Mouse (Mus musculus): ENCODE results near the gene Susd2.

Susd2 gene

DNA sequence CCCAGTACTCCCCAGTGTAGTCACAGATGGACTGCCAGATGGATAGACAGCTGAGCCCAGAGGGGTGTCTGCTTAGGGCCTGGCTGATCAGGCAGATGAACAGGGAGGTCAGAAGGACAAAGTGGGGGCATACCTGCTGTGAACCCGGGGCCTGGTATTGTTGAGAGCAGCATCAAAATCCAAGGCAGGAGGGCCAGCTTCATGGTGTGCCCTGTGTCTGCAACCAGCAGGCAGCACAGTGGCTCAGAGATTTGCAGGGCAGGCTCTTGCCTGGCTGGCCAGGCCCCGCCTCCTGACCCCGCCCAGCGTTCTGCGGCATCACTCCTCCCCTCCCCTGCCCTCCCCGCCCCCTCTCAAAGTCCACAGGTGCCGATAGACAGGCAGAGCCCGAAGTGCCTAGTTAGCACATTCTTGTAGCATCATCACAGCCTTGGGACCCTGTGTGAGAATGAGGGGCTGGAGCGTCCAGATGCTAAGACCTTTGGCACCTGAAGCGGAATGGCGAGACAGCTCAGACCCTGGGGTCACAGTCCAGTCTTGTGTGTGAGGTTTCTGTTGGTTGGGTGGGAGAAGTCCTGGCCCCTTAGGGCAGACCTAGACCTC lies at the start of gene Susd2:
Gene Susd2, minus strand, starts transcription at position 268 of the 603 bp plus-strand sequence.
- peak; percentile 38 to 49 for DNase-seq (ENCODE audit: low spot score in 2 of 2)

DNA sequence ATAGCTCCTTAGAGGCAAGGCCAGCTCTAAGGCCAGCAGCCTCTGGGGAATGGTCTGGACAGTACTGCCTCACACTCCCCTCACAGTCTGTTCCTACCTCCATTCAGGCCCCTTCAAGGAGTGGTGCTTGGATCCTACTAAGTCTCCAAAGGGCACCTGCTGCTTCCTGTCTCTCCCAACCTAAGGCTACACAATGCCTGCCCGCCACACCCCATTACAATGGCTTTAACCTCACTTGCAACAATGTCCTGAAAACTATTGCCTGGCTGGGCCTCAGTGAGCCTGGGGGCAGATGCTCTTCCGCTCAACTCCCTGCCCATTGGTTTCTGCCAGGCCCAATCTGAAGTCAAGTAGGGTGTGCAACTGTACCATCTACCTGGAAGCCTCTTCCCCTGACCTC lies 44.8 kb upstream of the Susd2 start:
- no peak for DNase-seq (ENCODE audit: low spot score in 2 of 2)

DNA sequence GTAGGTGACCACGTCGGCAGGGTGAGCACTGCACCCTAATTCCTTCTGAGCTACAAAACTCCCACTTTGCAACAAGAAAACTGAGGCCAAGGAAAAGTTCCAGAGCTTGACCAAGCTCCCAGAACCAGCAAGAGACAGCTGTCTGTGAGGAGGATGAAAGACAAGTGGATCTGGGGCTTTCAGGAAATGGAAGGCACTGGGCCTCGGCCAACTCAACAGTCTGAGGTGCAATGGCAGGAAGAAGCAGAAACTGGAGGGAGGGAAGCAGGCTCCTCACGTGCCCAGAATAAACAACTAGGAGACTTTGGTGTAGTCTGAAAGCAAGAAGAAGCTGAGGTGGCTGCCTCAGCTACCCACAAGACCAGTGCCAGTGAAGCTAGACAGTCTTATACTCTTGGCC lies 42.9 kb upstream of the Susd2 start:
- no peak for DNase-seq (ENCODE audit: low spot score in 2 of 2)

DNA sequence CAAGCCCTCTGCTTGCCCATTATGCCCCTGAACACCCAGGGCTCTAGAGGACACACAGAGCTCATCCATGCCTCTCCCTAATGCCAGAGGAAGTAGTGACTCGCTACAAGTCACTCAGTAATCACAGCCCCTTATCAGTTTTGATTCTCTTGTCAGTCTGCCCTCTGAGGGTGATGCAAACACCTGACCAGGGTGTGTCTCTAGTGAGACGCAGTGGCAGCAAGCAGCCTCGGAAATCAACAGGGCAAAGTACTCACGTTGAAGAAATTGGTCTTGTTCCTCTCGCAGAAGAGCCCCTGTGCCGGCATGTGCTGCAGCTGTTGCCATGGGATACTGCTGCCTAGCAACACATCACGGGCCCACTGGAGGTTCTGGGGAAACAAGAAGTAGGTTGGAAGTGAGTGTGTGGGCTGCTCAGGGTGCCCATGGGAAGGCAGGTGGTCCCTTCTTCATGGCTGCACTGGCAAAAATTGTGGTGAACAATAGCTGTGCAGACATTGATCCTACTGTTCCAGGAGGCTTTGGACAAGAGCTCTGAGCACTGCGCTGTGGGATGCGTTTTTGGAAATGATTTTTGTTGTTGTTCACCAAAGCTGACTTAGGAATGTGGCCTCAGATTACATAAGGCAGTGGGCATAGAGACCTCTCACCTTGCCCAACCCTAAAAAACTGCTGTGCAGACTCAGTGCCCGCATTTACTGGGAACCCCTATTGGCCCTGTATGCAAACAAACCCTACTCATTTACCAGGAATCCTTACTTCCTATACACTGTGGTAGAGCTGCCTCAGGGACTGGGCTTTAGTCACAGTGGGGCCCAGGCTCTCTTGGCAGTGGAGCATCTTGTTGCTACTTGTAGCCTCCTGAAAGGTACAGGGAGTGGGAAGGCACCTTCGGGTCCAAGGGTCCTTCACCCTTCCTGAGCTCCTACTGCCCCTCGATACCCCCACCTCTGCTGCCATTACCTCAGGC lies 40.5 kb upstream of the Susd2 start:
- no peak for DNase-seq (ENCODE audit: low spot score in 2 of 2)

DNA sequence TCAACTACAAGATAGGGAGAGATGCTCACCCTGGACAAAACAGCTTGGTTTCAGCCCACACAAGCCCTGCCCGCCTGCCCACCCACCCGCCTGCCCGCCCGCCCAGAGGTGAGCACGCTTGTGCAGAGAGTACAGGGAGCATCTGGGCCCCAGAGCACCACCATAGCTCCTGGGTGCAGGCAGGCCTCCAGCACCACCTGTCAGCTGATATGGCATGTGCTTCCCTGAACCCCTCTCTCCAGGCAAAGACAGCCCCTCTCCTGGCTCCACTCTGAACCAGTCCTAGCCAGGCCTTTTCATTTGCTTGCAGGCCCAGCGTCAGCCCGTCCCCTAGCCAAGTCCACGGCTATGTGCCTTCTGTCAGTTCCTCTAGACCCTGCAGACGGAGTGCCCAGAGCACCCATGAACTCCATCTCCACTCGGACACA lies 36.8 kb upstream of the Susd2 start:
- DNase-seq (ENCODE audit: low spot score in 2 of 2) = no peak

DNA sequence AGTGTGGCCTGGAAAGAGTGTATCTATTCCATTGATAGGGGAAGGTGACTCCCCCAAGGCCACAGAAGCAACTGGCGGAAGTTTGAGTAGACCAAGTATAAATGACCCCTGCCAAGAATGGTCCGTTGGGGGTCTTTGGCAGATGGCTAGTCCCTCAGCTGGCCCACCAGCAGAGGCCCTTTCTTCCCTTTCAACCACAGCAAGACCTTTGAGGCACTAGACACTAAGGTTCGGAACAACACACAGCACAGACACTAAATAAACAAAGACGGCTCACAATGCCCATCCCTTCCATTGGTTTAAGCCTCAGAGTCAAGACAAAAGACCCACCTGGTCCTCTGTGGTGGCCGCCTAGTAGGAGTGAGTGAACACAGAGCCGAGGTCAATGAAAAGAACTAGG lies 35.4 kb upstream of the Susd2 start:
- DNase-seq (ENCODE audit: low spot score in 2 of 2) = no peak

DNA sequence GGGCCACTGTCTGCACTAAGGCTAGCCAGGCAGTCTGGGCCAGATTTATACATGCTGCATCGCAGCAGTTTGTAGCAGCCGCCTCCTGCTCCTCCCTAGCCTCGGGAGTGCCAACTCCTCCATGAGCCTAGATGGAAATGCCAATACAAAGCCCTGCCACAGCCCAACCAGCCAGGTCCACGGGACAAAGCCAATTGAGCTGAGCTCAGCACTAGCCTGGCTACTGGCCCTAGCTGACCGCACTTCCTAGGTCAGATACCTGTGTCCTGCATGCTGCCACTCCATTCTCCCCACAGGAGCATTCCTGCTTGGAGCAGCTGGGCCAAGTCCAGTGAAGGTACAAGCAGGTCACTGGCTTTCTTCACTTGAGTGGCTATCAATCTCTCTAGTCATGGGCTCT lies 34.2 kb upstream of the Susd2 start:
- no peak for DNase-seq (ENCODE audit: low spot score in 2 of 2)

DNA sequence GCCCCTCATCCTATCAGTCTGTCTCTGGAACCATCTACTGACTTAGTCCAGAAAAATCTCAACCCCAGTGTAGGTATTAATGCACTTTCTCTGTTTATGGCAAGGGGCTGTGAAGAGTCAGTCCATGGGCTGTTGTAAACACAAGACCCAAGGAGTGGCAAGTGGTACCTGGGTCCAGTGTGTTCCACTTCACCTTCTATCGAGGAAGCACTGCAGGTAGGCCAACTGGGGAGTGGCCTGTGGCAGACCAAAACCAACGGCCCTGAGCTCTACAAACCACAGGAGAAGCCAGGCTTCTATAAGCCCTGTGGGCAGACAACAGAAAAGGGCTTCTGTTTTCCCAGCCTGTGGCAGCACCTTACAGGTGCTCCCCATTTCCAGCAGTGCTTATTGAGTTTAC lies 33.8 kb upstream of the Susd2 start:
- no peak for DNase-seq (ENCODE audit: low spot score in 2 of 2)

DNA sequence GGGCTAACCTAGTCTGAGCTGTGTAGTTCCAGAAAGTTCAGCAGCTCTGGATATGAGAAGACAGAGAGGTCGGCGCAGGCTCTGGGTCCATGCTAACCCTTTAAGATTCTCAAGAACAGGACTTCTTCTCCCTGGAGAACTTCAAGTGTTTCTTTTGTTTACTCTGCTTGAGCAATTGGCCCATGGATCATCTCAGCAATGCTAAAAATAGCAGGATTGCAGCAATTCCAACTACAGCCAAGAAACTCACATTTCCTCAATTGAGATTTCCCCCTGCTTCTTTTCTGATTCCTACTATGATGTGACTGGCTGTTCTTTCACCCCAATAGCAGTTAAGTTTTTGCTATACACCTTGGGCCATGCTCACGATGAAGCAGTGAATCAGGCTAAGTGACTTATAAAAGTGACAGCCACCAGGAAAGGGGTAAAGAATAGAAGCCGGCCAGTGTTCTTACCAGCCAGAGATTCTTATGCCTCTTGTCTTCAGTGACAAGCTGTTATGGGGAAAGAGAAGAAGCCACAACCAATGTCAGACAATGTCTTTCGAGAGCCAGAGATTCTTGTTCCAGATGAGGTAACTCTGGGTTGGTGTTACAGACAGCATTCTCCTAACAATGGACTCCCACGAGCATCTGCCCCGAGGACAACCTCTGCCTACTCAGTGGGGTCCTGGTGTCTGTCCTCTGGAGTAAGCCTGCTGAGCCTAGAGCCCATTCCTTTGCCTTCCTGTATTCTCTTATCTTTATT lies 33.2 kb upstream of the Susd2 start:
- DNase-seq (ENCODE audit: low spot score in 2 of 2) = no peak

DNA sequence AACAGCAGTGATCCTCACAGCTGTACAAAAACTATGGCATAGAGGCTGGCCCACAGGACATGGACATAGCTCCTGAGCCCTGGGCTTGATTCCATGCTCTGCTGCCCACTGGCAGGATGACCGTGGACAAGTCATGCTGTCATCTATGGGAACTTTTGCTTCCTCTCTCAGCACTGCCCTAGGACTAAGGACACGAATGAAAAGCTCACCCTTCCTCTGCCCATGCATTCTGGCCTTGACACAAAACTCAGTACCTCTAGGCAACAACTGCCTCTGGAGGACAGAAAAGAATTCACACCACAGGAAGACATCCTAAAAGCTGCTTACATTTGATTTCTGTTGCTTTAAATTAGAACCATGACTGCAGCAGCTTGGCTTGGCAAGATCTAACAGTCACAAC lies 32.5 kb upstream of the Susd2 start:
- DNase-seq (ENCODE audit: low spot score in 2 of 2) = no peak

DNA sequence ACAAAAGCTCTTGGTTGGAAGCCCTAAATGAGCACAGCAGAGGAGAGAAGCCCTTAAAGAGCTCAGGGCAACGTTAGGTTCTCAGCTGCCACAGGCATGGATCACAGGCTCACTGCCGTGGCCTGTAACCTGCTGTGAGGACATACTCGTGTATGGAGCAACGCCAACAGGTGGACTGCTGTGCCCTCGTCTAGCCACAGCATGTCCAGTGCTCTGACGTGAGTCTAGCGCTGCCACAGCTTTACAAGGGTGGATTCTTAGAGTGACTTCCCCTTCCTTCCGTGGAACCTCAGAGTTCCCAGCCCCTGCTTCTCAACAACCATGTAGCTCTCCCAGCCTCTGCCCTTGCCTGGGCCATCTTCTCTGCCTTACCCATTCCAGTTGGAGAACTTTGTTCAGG lies 31.8 kb upstream of the Susd2 start:
- no peak for DNase-seq (ENCODE audit: low spot score in 2 of 2)

DNA sequence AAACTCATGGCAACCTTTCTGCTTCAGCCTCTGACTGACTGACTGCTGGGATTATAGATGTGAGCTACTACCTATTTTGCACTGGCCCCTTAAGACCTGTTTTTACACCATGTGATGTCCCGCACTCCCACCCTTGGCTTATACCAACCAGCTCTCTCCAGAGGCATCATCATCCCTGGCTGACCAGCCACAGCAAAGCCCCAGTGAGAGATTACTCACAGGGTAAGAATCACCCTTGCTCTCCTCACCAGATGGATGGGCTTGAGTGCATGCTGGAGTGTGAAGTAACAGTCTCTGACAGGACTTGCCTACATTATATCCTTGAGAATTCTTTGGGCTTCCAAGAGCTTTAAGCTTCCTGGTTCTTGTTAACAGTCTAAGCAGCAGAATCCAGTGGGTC lies 26.1 kb upstream of the Susd2 start:
- DNase-seq (ENCODE audit: low spot score in 2 of 2) = no peak

DNA sequence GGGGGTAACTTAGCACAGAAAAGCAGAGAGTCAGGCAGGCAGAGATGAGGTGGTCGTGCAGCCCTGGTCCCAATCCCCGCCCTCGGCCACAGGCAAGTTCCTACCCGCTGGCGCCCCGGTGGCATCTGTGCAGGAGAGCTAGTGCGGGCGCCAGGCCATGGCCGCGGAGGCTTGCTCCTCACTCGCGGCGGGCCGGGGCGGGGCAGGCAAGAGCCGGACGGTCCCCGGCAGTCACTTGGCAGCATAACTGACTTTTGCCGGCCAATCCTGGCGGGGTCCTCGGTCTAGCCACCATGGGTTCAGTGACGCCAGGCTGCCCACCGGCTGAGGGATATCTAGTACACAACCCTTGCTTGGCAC lies 24.1 kb upstream of the Susd2 start:
- DNase-seq (ENCODE audit: low spot score in 2 of 2) = peak in 1 of 2 experiments; percentile 72

DNA sequence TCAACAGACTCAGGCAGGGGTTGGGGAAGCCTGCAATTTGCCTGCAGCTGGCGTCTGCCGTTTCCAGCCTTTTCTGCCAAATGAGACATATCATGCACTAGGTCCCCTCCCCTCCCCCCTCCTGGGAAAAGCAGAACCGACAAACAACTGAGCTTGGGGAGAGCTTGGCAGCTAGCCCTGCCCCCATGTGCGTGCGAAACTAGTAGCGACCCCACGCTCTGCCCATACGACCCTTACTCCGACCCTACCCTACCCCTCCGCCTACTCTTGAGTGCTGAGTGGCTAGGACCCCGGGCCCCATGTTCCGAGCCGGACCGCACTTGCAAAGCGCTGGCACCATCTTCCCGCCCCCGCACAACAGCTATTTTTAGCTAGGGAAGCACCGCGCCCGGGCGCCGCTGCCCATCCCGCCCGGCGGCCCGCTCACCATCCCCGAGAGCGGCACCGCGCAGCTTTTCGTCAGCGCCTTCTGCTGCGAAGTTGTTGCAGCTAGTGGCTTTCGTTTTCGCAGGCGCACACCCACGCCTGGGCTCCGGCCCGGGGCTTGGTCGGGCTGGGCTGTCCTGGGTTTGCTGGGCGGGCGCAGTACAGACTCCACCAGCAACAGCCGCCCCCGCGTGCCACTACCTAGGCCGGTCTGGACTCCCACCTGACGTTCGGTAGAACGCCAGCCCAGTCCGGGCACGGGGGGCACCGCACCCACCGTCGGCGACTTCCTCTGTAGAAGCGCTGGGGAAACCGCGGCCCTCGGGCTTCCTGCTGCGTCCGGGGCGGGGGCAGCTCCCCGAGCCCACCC lies 23.5 kb upstream of the Susd2 start:
- peak; percentile 55 to 61 for DNase-seq (ENCODE audit: low spot score in 2 of 2)

DNA sequence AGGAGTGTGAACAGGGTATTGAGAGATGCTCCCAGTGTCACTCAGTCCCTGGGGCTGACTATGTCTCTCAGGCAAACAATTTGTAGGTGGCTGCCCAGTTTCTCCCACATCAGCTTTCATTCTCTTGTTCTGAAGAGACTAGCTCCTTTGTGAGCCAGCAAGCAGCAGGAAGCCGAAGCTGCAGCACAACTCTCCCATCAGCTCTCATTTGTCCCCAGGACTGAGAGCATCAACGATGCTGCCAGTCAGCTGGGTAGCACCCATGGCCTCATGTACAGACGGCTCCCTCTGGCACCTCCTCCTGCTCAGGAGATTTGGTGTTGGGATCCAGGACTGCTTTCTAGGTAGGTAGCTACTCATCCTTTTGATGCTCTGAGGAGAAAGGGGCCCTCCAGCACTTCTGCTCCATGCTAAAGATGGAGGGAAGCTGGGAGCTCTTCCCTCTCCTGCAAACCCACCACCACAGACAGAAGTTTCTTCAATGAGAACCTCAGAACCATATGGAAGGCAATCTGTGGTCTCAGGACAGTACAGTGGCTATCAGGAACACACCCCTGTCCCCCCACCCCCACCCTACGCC lies 22.7 kb upstream of the Susd2 start:
- no peak for DNase-seq (ENCODE audit: low spot score in 2 of 2)

DNA sequence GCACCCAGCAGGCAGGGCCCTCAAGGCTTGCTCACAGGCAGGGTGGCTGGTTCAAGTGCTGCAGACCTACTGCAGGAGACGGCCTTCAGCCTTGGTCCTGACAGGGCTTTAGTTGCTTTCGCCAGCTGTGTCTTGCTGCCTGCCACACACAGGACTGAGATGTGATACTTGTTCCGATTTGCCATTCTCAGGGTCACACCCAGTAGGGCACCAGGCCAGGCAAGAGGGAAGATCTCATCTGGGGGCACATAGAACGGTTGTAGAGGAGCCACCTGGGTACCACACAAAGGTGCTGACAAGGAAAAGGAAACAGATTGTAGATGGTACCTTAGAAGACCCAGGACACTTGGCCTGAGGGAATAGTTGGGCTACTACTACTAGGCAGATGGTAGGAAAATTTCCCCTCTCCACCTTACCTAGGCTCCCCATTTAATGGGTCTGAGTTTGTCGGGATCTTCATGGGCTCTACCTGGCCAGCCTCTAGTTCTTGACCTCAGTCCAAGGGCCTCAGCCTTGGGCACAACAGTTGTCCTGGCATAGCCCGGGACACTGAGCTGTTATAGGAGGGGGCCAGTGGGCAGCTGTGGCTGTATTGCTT lies 21.0 kb upstream of the Susd2 start:
- no peak for DNase-seq (ENCODE audit: low spot score in 2 of 2)

DNA sequence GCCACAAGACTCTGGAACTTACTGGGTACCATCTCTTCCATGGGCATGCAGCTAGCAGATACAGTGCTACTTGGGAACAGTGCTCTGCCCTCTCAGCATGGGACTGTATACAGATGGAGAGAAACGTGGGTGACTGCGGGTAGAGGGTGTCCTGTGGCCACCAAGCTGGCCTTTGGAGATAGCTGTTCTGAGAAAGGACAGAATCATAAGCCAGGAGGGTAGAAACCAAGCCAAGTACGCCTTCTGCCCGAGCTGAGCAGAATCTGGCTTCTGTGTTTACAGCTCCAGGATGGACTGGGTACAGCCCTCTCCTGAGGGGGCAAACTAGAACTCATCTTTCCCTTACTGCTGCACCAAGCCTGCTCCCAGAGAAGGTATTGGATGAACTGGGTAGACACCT lies 18.8 kb upstream of the Susd2 start:
- DNase-seq (ENCODE audit: low spot score in 2 of 2) = no peak

DNA sequence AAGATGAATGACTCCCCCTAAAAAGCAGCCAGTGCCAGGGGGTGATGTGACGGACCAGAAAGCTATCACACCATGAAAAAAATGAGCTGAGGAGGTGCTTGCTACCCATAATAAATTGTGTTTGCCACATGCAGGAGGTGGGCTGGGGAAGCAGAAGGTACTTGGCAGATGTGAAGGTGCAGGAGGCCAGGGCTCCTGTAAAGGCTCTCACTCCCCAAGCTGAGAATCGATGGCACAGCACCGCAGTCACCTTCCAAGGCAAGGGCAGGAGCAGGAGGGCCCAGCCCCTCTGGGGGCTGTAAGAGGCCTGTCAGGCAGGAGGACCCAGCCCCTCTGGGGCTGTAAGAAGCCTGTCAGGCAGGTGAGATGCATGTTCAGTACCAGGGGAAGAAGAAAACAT lies 18.1 kb upstream of the Susd2 start:
- DNase-seq (ENCODE audit: low spot score in 2 of 2) = no peak

DNA sequence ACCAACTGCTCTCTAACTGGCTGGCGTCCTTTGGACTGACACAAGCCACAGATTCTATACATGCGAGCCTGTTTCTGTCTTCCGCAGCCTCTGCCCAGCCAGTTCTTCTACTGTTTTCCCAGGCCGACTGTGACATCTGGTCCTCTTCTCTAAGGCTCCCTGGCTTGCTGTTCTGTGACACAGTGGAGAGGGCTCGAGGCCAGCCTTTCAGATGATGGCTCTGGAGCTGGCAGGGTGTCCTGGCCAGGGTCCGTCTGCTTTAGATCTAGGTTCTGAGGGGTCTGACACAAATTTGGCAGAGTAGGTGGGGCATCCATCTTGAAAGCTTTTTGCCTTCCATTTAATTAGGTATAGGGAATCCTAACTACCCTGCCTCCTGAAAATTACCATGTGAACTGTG lies 17.6 kb upstream of the Susd2 start:
- DNase-seq (ENCODE audit: low spot score in 2 of 2) = no peak

DNA sequence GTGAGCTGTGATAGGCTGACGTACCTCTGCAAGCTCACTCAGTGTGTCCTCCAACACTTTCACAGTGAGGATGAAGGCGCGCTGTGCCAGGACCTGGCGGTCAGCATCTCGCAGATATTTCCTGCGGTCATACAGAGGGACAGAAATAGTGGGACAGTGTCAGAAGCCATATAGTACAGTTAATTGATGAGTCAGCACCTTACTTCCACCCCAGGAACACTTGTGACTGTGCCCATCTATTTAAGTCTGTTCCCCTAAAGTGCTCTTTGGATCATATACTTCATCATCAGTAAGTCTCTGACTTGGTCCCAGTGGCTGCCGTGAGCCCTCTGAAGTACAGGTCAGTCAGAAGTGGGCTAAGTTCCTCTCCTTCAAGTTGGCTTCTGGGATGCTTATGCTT lies 14.0 kb upstream of the Susd2 start:
- no peak for DNase-seq (ENCODE audit: low spot score in 2 of 2)

DNA sequence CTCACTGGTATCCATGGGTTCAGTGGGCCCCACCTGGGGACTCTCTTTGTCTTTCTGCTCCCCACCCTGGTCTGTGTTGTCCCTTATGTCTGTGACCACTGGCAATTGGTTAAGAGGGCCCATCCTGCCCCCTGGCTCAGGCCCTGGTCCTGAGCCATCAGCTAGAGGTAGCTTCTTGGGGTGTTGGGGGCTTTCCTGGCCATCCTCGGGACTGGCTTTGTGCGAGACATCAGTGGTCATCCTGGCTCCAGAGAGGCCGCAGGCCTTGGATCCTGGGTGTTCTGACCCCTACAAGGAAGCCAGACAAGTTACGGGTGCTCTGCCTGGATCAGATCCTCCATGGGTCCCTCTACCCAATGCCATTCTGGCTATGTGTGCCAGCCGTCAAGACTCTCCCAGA lies 13.4 kb upstream of the Susd2 start:
- DNase-seq (ENCODE audit: low spot score in 2 of 2) = no peak
